Mouse (Mus musculus): ENCODE measurements around the gene Med19. TPM values are rescaled to one million over a fixed set of nuclear protein-coding genes. Genes with fewer than 3 reads are reported as not detected.
"Not testable (repeated sequence)": the region's sequence is repeated elsewhere in the genome, so short reads cannot be mapped to it uniquely, and the experiment has no call there.

Med19 gene
- polyA plus RNA-seq, 1 experiment from 2014 or later = 31.6 TPM

DNA sequence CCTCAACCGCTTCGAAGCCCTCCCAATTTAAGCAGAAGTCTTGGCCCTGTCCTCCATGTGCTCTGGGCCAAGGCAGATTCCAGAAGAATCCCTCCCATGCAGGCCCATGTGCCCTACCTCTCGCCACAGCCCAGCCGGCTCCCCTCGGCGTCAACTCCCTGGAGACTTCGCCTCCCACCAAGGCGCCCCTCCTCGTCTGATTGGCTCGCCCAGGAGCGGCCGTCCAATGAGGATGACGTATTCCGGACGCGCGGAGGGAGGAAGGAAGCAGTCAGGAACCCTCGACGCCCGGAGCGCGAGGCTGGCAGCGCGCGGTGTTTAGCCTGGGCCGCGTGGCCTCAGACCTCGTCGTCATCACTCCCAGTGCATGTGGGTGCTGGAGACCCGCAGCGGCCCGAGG, 19.4 kb upstream of the Med19 start, which contains the start of gene Btbd18:
TSS of gene Btbd18 (plus strand) at position 274 of the 400 bp plus-strand sequence.
- Histone ChIP-seq H3K27me3 (replicated peaks; ENCODE audit: control insufficient read depth, insufficient read depth, low read length) (no peaks in the 10 kb centered on the region), H3K27ac (ENCODE audit: low read length) (no peak within 1 kb of the TSS), H3K36me3 (ENCODE audit: control insufficient read depth, insufficient read depth, low read length) (no peaks in the 10 kb centered on the region), H3K9me3 (ENCODE audit: control insufficient read depth, low read length) (no peaks in the 10 kb centered on the region), H3K4me2 (ENCODE audit: low read depth, low read length) (no peak within 1 kb of the TSS), H3K4me1 (ENCODE audit: control insufficient read depth, insufficient read depth, low read length) (no peaks in the 10 kb centered on the region), H3K4me3 (ENCODE audit: low read length) (no peak within 1 kb of the TSS), H3K9ac (ENCODE audit: low read depth, low read length) (no peak within 1 kb of the TSS)
- 94% methylated on average over 32 of the region's 32 CpGs for WGBS
- ATAC-seq = no peak

DNA sequence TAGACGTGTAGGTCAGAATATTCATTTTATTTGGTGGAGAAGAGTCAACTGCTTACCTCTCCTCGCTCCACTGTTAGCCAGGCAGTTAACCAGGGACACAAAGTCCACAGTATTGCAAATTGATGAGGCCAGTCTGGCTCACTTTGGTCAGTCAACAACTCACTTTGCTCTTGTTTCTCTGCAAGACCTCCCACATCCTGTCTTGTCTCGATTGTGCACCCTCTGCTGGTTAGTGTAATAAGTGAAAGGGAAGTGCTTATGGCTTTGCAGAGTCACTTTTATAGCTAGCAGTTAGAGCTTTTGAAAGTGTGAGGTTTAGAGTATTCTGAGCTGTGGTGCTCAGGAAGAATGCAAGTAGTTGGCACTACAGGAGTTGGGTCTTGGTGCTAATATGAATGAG, 17.9 kb upstream of the Med19 start:
- Histone ChIP-seq H3K4me2 (ENCODE audit: low read depth, low read length) (no peak overlapping the region), H3K9ac (ENCODE audit: low read depth, low read length) (no peak overlapping the region), H3K36me3 (ENCODE audit: control insufficient read depth, insufficient read depth, low read length) (no peaks in the 10 kb centered on the region), H3K27ac (ENCODE audit: low read length) (no peak overlapping the region), H3K27me3 (replicated peaks; ENCODE audit: control insufficient read depth, insufficient read depth, low read length) (no peaks in the 10 kb centered on the region), H3K9me3 (ENCODE audit: control insufficient read depth, low read length) (no peaks in the 10 kb centered on the region), H3K4me3 (ENCODE audit: low read length) (no peak overlapping the region), H3K4me1 (ENCODE audit: control insufficient read depth, insufficient read depth, low read length) (no peaks in the 10 kb centered on the region)
- peak; percentile 68 for ATAC-seq
- WGBS = 52% methylated on average over 3 of the region's 3 CpGs

DNA sequence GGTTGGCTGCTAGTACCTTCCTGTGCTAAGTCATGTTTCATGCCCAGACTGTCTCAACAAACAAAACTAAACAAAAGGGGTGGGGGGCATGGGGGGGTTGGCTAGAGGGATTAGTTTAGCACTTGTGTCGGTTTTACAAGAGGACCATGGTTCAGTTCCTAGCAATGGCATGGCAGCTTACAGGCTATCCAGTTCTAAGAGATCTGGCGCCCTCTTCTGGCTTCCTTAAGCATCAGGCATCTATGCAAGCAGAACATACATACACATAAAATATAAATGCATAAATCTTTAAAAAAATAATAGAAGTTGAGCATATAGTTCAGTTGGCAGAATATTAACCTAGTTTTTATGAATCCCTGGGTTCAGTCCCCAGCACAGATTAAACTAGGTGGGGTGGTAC, 15.3 kb upstream of the Med19 start:
- Histone ChIP-seq H3K4me1 (ENCODE audit: control insufficient read depth, insufficient read depth, low read length) (no peaks in the 10 kb centered on the region), H3K4me2 (ENCODE audit: low read depth, low read length) (no peak overlapping the region), H3K36me3 (ENCODE audit: control insufficient read depth, insufficient read depth, low read length) (no peaks in the 10 kb centered on the region), H3K27me3 (replicated peaks; ENCODE audit: control insufficient read depth, insufficient read depth, low read length) (no peaks in the 10 kb centered on the region), H3K9me3 (ENCODE audit: control insufficient read depth, low read length) (no peaks in the 10 kb centered on the region), H3K27ac (ENCODE audit: low read length) (no peak overlapping the region), H3K4me3 (ENCODE audit: low read length) (no peak overlapping the region), H3K9ac (ENCODE audit: low read depth, low read length) (no peak overlapping the region)
- no peak for ATAC-seq
- 33% methylated on average over 2 of the region's 2 CpGs for WGBS

DNA sequence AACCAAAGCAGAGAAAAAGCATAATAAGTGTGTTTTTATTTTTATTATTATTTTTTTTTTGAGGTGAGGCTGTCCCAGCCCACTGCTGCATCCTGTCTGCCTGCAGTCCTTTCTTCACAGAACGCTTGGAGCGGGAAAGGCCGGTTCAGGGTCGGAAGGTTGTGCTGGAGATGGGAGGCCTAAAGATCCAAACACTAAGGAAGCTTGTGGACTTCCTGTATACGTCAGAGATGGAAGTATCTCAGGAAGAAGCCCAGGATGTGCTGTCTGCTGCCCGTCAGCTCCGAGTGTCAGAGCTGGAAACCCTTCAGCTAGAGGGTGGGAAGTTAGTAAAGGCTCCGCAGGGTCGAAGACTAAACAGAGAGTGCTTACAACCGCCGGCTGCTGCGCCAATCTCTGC, 12.1 kb upstream of the Med19 start:
- H3K4me2 ChIP-seq (ENCODE audit: low read depth, low read length) = no peak overlapping the region
- WGBS = 50% methylated on average over 12 of the region's 12 CpGs
- no peak overlapping the region for H3K4me3 ChIP-seq (ENCODE audit: low read length)
- no peaks in the 10 kb centered on the region for H3K27me3 ChIP-seq (replicated peaks; ENCODE audit: control insufficient read depth, insufficient read depth, low read length)
- no peak overlapping the region for H3K9ac ChIP-seq (ENCODE audit: low read depth, low read length)
- no peak for ATAC-seq
- H3K9me3 ChIP-seq (ENCODE audit: control insufficient read depth, low read length) = no peaks in the 10 kb centered on the region
- no peak overlapping the region for H3K27ac ChIP-seq (ENCODE audit: low read length)
- H3K36me3 ChIP-seq (ENCODE audit: control insufficient read depth, insufficient read depth, low read length) = no peaks in the 10 kb centered on the region
- H3K4me1 ChIP-seq (ENCODE audit: control insufficient read depth, insufficient read depth, low read length) = peaks cover 8% of the 10 kb centered on the region

DNA sequence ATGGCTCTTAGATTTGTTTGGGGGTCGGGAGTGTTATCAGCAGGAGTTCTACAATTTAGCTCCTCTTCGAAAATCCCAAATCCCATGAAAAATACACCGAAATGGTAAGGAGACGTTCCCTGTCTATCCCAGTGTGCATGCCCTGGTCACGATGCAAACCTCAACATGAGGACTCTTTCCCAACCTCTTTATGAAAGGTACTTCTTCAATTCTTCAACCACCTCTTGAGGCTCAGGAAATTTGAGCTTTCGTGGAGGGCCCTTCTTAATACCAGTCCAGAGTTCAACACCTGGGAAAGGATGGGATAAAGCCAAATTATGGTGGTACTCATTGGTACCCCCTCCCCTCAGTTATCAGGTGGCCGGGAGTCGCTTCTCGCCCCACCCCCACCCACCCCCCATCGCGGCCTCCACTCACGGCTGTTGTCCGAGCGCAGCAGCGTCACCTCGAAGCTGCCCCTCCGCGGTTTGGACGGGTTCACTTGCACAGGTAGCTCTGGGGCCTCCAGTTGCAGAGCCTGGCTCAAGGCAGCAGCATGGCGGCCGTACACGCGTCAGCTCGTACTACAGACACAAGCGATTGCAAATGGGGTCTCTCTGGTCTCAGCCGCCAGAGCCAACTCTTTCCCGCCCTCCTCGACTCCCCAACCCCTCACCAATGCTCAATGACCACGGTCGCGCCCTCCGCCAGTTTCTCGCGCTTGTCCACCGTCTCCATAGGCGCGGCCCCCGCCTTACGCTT, 8.2 kb upstream of the Med19 start:
- peak overlapping the region; percentile 71 for H3K4me2 ChIP-seq (ENCODE audit: low read depth, low read length)
- peak; percentile 83 for ATAC-seq

DNA sequence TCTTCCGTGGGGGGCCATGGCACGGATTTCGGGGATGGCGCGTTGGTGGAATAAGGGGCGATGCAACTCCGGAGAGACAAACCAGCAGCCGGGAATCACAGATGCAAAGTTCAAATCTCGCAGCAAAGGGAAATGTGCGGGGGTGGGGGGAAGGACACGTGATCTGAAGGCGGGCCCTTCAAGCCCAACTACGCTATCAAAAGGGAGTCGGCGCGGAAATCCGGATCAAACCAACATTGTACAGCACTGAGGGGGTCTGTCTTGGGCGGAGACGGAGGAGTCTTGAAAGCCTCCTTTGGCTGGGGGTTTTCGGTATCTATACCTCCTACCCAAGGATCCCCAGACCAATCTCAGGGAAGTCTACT, 7.7 kb upstream of the Med19 start, which contains the start of gene Selenoh:
TSS of gene Selenoh (minus strand) at position 202 of the 365 bp plus-strand sequence.
- H3K9ac ChIP-seq (ENCODE audit: low read depth, low read length) = peak within 1 kb of the TSS; percentile 98
- peaks cover 8% of the 10 kb centered on the region for H3K4me1 ChIP-seq (ENCODE audit: control insufficient read depth, insufficient read depth, low read length)
- H3K27me3 ChIP-seq (replicated peaks; ENCODE audit: control insufficient read depth, insufficient read depth, low read length) = no peaks in the 10 kb centered on the region
- no peaks in the 10 kb centered on the region for H3K9me3 ChIP-seq (ENCODE audit: control insufficient read depth, low read length)
- WGBS = under 1% methylated on average over 20 of the region's 20 CpGs
- peak; percentile 95 for ATAC-seq
- peak within 1 kb of the TSS; percentile 71 for H3K4me2 ChIP-seq (ENCODE audit: low read depth, low read length)
- peak within 1 kb of the TSS; percentile 92 for H3K27ac ChIP-seq (ENCODE audit: low read length)
- no peaks in the 10 kb centered on the region for H3K36me3 ChIP-seq (ENCODE audit: control insufficient read depth, insufficient read depth, low read length)
- H3K4me3 ChIP-seq (ENCODE audit: low read length) = peak within 1 kb of the TSS; percentile 97

More for the DNA sequence above, 8.2 kb upstream of the Med19 start:
- Histone ChIP-seq H3K9me3 (ENCODE audit: control insufficient read depth, low read length) (no peaks in the 10 kb centered on the region), H3K9ac (ENCODE audit: low read depth, low read length) (peak overlapping the region; percentile 98), H3K27me3 (replicated peaks; ENCODE audit: control insufficient read depth, insufficient read depth, low read length) (no peaks in the 10 kb centered on the region), H3K27ac (ENCODE audit: low read length) (peak overlapping the region; percentile 92), H3K36me3 (ENCODE audit: control insufficient read depth, insufficient read depth, low read length) (no peaks in the 10 kb centered on the region), H3K4me1 (ENCODE audit: control insufficient read depth, insufficient read depth, low read length) (peaks cover 8% of the 10 kb centered on the region), H3K4me3 (ENCODE audit: low read length) (peak overlapping the region; percentile 97)
- 2% methylated on average over 39 of the region's 39 CpGs for WGBS

DNA sequence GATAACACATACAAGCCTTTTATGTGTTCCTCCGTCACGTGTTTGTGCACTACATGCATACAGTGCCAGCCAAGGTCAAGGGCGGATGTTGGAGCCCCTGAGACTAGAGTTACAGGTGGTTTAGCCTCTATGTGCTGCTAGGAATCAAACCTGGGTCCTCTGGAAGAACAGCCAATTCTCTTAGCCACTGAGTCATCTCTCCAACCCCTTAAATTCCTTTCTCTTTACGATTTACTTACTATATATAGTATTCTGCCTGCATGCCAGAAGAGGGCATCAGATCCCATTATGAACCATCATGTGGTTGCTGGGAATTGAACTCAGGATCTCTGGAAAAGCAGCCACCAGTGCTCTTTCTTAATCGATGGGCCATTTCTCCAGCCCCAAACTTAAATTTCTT, 6.7 kb upstream of the Med19 start:
- not testable (repeated sequence) for H3K27ac ChIP-seq (ENCODE audit: low read length); H3K9ac ChIP-seq (ENCODE audit: low read depth, low read length); H3K27me3 ChIP-seq (replicated peaks; ENCODE audit: control insufficient read depth, insufficient read depth, low read length); H3K4me1 ChIP-seq (ENCODE audit: control insufficient read depth, insufficient read depth, low read length); H3K36me3 ChIP-seq (ENCODE audit: control insufficient read depth, insufficient read depth, low read length); H3K4me3 ChIP-seq (ENCODE audit: low read length); H3K9me3 ChIP-seq (ENCODE audit: control insufficient read depth, low read length); ATAC-seq; H3K4me2 ChIP-seq (ENCODE audit: low read depth, low read length)
- WGBS = 61% methylated on average over 4 of the region's 5 CpGs

DNA sequence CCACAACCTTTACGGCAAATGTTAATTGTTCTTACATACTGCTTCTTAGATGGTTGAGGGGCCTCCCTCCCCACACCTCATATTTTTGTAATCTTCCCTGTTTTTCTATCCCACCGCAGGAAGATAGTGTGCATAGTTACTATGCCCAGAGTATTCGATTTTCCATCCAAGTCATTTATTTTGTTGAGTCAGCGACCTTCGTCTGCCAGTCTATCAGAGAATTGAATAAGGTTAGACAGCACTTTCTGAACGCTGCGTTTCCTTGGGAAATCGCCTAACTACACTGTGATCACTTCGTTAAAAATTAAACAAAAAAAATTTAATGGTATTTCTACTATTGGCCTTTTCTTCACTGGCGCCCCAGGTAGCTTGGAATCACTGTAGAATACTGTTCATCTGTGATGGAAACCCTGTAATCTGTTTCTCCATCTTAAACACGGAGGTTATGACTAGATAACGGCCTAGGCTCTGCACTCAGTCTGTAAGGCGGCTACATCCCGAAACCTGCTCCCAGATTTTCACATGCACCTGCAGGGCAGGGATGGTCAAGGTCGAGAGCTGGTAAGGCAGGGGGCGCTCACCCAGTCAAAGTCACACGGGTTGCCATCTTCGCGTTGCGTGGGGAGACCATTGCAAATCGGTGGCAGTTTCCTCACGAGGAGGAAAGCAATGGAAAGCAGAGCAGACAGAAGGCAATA, 783 bp upstream of the Med19 start:
- H3K4me2 ChIP-seq (ENCODE audit: low read depth, low read length) = peak overlapping the region; percentile 68
- peak overlapping the region; percentile 64; the same call in 1 of the 2 replicates for H3K27ac ChIP-seq (ENCODE audit: low read length)
- ATAC-seq = peak; percentile 66
- no peaks in the 10 kb centered on the region for H3K27me3 ChIP-seq (replicated peaks; ENCODE audit: control insufficient read depth, insufficient read depth, low read length)
- WGBS = 7% methylated on average over 22 of the region's 22 CpGs
- H3K4me3 ChIP-seq (ENCODE audit: low read length) = peak overlapping the region; percentile 92
- H3K4me1 ChIP-seq (ENCODE audit: control insufficient read depth, insufficient read depth, low read length) = peaks cover 12% of the 10 kb centered on the region
- H3K36me3 ChIP-seq (ENCODE audit: control insufficient read depth, insufficient read depth, low read length) = no peaks in the 10 kb centered on the region
- H3K9ac ChIP-seq (ENCODE audit: low read depth, low read length) = peak overlapping the region; percentile 76
- H3K9me3 ChIP-seq (ENCODE audit: control insufficient read depth, low read length) = no peaks in the 10 kb centered on the region

DNA sequence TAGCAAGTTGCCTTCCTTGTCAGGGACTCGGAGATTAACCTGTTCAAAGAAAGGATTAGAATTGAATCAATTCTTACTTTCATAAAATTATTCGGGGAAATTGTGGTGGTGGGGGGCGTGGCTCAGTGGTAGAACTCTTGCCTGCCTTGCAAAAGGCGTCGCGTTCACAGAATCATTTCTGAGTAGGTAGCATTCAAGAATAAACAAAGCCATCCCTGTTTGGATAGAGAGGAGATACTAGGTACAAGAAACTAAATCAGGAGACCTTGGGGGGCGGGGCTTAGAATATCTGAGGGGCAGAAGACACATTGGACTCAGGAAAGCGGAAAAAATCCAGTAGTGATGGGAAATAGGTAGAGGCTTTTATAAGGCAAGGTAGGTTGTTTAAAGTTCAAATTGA, 814 bp downstream of the Med19 start, which contains the start of gene Tmx2:
TSS of gene Tmx2 (minus strand) at position 125 of the 400 bp plus-strand sequence.
- Histone ChIP-seq H3K4me3 (ENCODE audit: low read length) (peak within 1 kb of the TSS; percentile 92), H3K9me3 (ENCODE audit: control insufficient read depth, low read length) (no peaks in the 10 kb centered on the region), H3K9ac (ENCODE audit: low read depth, low read length) (peak within 1 kb of the TSS; percentile 94), H3K36me3 (ENCODE audit: control insufficient read depth, insufficient read depth, low read length) (no peaks in the 10 kb centered on the region), H3K27me3 (replicated peaks; ENCODE audit: control insufficient read depth, insufficient read depth, low read length) (no peaks in the 10 kb centered on the region), H3K4me1 (ENCODE audit: control insufficient read depth, insufficient read depth, low read length) (peaks cover 15% of the 10 kb centered on the region), H3K4me2 (ENCODE audit: low read depth, low read length) (peak within 1 kb of the TSS; percentile 77), H3K27ac (ENCODE audit: low read length) (peak within 1 kb of the TSS; percentile 92)
- ATAC-seq = no peak
- 11% methylated on average over 8 of the region's 8 CpGs for WGBS

All from intestine, embryonic 16.5 days (tissue).